Mouse (Mus musculus) myocyte (in vitro differentiated cells): ENCODE data around the gene Kalrn.

ENCODE experiments used
- CEBPB ChIP-seq: IDR thresholded peaks from 2 replicates; pipeline ENCODE4 v1.6.1; 2011; ENCODE audit warnings: mild to moderate bottlenecking, moderate library complexity; ENCODE audit not compliant: poor library complexity, insufficient read depth, severe bottlenecking
- MYOD1 ChIP-seq, 3 experiments: IDR thresholded peaks; one replicate each; pipeline ENCODE4 v1.6.1; 2011; ENCODE audit warnings: control low read depth in 2 of 3, low read depth in 2 of 3, mild to moderate bottlenecking in 2 of 3, moderate library complexity in 1 of 3; ENCODE audit not compliant: insufficient read length in 2 of 3, control insufficient read depth in 1 of 3
- MYOG ChIP-seq, 3 experiments: IDR thresholded peaks; one replicate each; pipeline ENCODE4 v1.6.1; 2011; ENCODE audit warnings: control low read depth in 2 of 3, low read depth in 2 of 3, mild to moderate bottlenecking in 2 of 3; ENCODE audit not compliant: insufficient read length in 2 of 3, control insufficient read depth in 1 of 3, insufficient read depth in 1 of 3
- POLR2A ChIP-seq: IDR thresholded peaks from one replicate; pipeline ENCODE4 v1.6.1; 2011; ENCODE audit warnings: low read depth, mild to moderate bottlenecking, control low read depth, moderate library complexity; ENCODE audit not compliant: insufficient read length
- REST ChIP-seq: IDR thresholded peaks from one replicate; pipeline ENCODE4 v1.6.1; 2011; ENCODE audit warnings: mild to moderate bottlenecking, control low read depth, moderate library complexity; ENCODE audit not compliant: insufficient read depth, insufficient read length
- TCF3 ChIP-seq: IDR thresholded peaks from one replicate; pipeline ENCODE4 v1.6.1; 2011; ENCODE audit warnings: low read depth, control low read depth; ENCODE audit not compliant: insufficient read length
- USF1 ChIP-seq: IDR thresholded peaks from one replicate; pipeline ENCODE4 v1.6.1; 2011; ENCODE audit warnings: low read depth, mild to moderate bottlenecking, control low read depth, moderate library complexity

DNA sequence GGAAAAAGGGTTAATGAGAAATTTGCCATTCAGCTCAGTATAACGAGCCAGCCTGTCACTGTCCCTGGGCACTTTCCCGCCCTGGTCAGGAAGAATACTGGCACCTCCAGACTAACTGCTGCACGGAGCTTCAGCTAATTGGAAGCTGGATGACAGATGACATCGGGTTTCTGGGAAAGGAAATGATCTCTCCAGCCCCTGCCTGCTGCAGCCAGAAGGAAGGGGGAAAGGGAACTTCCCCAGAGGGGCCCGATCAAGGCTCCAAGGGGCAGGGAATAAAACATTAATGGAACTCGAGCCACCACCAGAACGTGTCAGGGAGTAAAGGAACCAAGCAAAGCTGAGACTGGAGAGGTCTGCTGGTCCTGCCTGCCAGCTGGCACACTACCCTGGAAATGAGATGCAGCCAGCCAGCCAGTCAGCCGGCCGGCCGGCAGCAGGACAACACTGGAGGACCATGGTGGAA is 159.4 kb downstream of the Kalrn start:
- no peak for TF ChIP-seq MYOG (IDR thresholded peaks at IDR 0.05; ENCODE audit: control insufficient read depth in 1 of 3, insufficient read depth in 1 of 3, insufficient read length in 2 of 3, low read depth in 2 of 3)
- no peak for TF ChIP-seq POLR2A
- TF ChIP-seq REST = no peak
- no peak for TF ChIP-seq MYOD1 (IDR thresholded peaks at IDR 0.05; ENCODE audit: control insufficient read depth in 1 of 3, insufficient read length in 2 of 3, low read depth in 2 of 3)
- TF ChIP-seq USF1 = no peak
- TF ChIP-seq TCF3 = no peak
- TF ChIP-seq CEBPB = no peak
